In genomic region chr15:97499240-97499639, GRCm38 (mm10) we compare ENCODE assay signal across 18 mouse cellular contexts.
DNase-seq lines count a peak whose midpoint lies in the region; ATAC-seq and TF ChIP-seq lines count a peak whose summit lies in the region.
"Had no signal": no experiment of that assay in that cellular context is flagged by ENCODE, and none has a peak within 500 bp of the region (broad histone marks: within the 10 kb centered on the region; RNA-seq: fewer than 3 reads in every experiment).

No protein-coding gene starts in this region.

- H3K4me2 ChIP-seq in myocyte (ENCODE audit: low read depth): peak overlapping the region; percentile 12
- no peak overlapping the region for H3K4me2 ChIP-seq in kidney, embryonic 16.5 days (replicated peaks; ENCODE audit: low read depth, low read length)
- H3K4me2 ChIP-seq: forebrain, embryonic 15.5 days; liver, embryonic 12.5 days; midbrain, embryonic 11.5 days had no signal

- DNase-seq in adrenal gland, postnatal 10 days: peak; percentile 24
- DNase-seq in adrenal gland, adult 8-10 months: no peak
- DNase-seq in spleen, postnatal 4 days (ENCODE audit: low spot score in 2 of 2): peak; percentile 1 to 15
- DNase-seq in spleen, adult 18-20 months: no peak
- no peak for DNase-seq in cerebellum, postnatal 36 days
- DNase-seq: embryo, embryonic 11 days; gastrocnemius, postnatal 10 days; kidney, adult 8-10 months; kidney, postnatal 4 days; right cerebral cortex, postnatal 4 days; thymus, adult 18-20 months had no signal

- no peaks in the 10 kb centered on the region for H3K79me2 ChIP-seq in myocyte (ENCODE audit: control insufficient read depth, insufficient read depth)

- no peaks in the 10 kb centered on the region for H3K36me3 ChIP-seq in myocyte (ENCODE audit: control insufficient read depth, insufficient read depth)
- H3K36me3 ChIP-seq in kidney, embryonic 16.5 days (ENCODE audit: insufficient read depth, low read length): no peaks in the 10 kb centered on the region
- H3K36me3 ChIP-seq: forebrain, embryonic 15.5 days; liver, embryonic 12.5 days had no signal

- TF ChIP-seq POLR2A in embryonic fibroblast, embryonic 13.5 days (IDR thresholded peaks at IDR 0.05; ENCODE audit: low read depth, low read length): no peak
- no peak for TF ChIP-seq POLR2A in myocyte (IDR thresholded peaks at IDR 0.05; ENCODE audit: insufficient read length, low read depth)

- H3K4me3 ChIP-seq in embryonic fibroblast, embryonic 13.5 days (ENCODE audit: insufficient read depth, low read length): no peak overlapping the region
- no peak overlapping the region for H3K4me3 ChIP-seq in myocyte
- no peak overlapping the region for H3K4me3 ChIP-seq in kidney, embryonic 16.5 days (ENCODE audit: low read length)
- H3K4me3 ChIP-seq: forebrain, embryonic 15.5 days; liver, embryonic 12.5 days had no signal

- no peak for TF ChIP-seq CTCF in embryonic fibroblast, embryonic 13.5 days (IDR thresholded peaks at IDR 0.05; ENCODE audit: borderline replicate concordance, insufficient read depth, low read length)

- H3K27me3 ChIP-seq in myocyte (ENCODE audit: control insufficient read depth, insufficient read depth, insufficient read length): no peaks in the 10 kb centered on the region
- H3K27me3 ChIP-seq in kidney, embryonic 16.5 days (ENCODE audit: insufficient read depth, low read length): no peaks in the 10 kb centered on the region
- H3K27me3 ChIP-seq: forebrain, embryonic 15.5 days; liver, embryonic 12.5 days had no signal

- peaks cover 8% of the 10 kb centered on the region for H3K9me3 ChIP-seq in kidney, embryonic 16.5 days (ENCODE audit: low read length)
- H3K9me3 ChIP-seq: forebrain, embryonic 15.5 days had no signal

- no peak for ATAC-seq in kidney, embryonic 16.5 days (ENCODE audit: low FRiP score, low TSS enrichment)
- ATAC-seq: forebrain, embryonic 15.5 days; liver, embryonic 12.5 days had no signal

- 86% methylated on average over 5 of the region's 5 CpGs for WGBS in kidney, embryonic 16.5 days

- H3K9ac ChIP-seq in kidney, embryonic 16.5 days (replicated peaks; ENCODE audit: low read length): no peak overlapping the region
- H3K9ac ChIP-seq: forebrain, embryonic 15.5 days; liver, embryonic 12.5 days had no signal

- H3K4me1 ChIP-seq in embryonic fibroblast, embryonic 13.5 days (ENCODE audit: control insufficient read depth, insufficient read depth, low read length): 0 out of 2 replicates have a peak, but pooled peaks cover 3% of the 10 kb centered on the region
- no peaks in the 10 kb centered on the region for H3K4me1 ChIP-seq in kidney, embryonic 16.5 days (ENCODE audit: insufficient read depth, low read length)
- H3K4me1 ChIP-seq: forebrain, embryonic 15.5 days; liver, embryonic 12.5 days had no signal

- H3K27ac ChIP-seq in embryonic fibroblast, embryonic 13.5 days (ENCODE audit: insufficient read depth, low read length): peak overlapping the region; percentile 42; the same call in 1 of the 2 replicates
- no peak overlapping the region for H3K27ac ChIP-seq in kidney, embryonic 16.5 days (ENCODE audit: low read length)
- H3K27ac ChIP-seq: forebrain, embryonic 15.5 days; liver, embryonic 12.5 days; macrophage had no signal

- H3ac ChIP-seq in myocyte (ENCODE audit: control insufficient read depth, insufficient read length): no peak overlapping the region

TF ChIP-seq in myocyte, 11 proteins besides CTCF, POLR2A, EP300 and RAD21:
- TF ChIP-seq TCF12 (IDR thresholded peaks at IDR 0.05; ENCODE audit: insufficient read depth, poor library complexity, severe bottlenecking) (peak; percentile 26), MAX (IDR thresholded peaks at IDR 0.05; ENCODE audit: low read depth) (no peak), CEBPB (IDR thresholded peaks at IDR 0.05; ENCODE audit: insufficient read depth, poor library complexity, severe bottlenecking) (peak; percentile 94)

Comparison
In these comparisons a context has a peak if more than half of its experiments do, and no peak if none do; other contexts are left out.
1. DNase-seq: peak in adrenal gland, postnatal 10 days (single experiment) and spleen, postnatal 4 days (2 of 2); none in adrenal gland, adult 8-10 months (single experiment), spleen, adult 18-20 months (0 of 2) and cerebellum, postnatal 36 days (0 of 2).